Mouse (Mus musculus) midbrain, embryonic 12.5 days (tissue): ENCODE data around the gene Slitrk3. TPM values are rescaled to one million over a fixed set of nuclear protein-coding genes. Genes with fewer than 3 reads are reported as not detected.
"Not testable (repeated sequence)": the region's sequence is repeated elsewhere in the genome, so short reads cannot be mapped to it uniquely, and the experiment has no call there.

ENCODE experiments used
- ATAC-seq: fragments of 200-750 bp; cut with Nextera tagmentation; 2 replicates; pipeline ENCODE4 v1.8.0; 2017; ENCODE audit warnings: low read depth, moderate TSS enrichment, moderate library complexity; ENCODE audit not compliant: low FRiP score
- H3K27ac ChIP-seq: fragments of 300-500 bp; sonication (generic); replicated peaks from 2 replicates; pipeline ENCODE4 v1.5.1; 2016; ENCODE audit warnings: mild to moderate bottlenecking
- H3K27me3 ChIP-seq: fragments of 300-500 bp; sonication (generic); 2 replicates; pipeline ENCODE4 v1.6.1; 2016; ENCODE audit warnings: mild to moderate bottlenecking
- H3K36me3 ChIP-seq: fragments of 300-500 bp; sonication (generic); 2 replicates; pipeline ENCODE4 v1.6.1; 2016
- H3K4me1 ChIP-seq: fragments of 300-500 bp; sonication (generic); 2 replicates; pipeline ENCODE4 v1.6.1; 2016
- H3K4me2 ChIP-seq: fragments of 300-500 bp; sonication (generic); replicated peaks from 2 replicates; pipeline ENCODE4 v1.6.1; 2016; ENCODE audit warnings: mild to moderate bottlenecking, moderate library complexity
- H3K4me3 ChIP-seq: fragments of 300-500 bp; sonication (generic); 2 replicates; pipeline ENCODE4 v1.5.1; 2016; ENCODE audit warnings: mild to moderate bottlenecking
- H3K9ac ChIP-seq: fragments of 300-500 bp; sonication (generic); replicated peaks from 2 replicates; pipeline ENCODE4 v1.6.1; 2016; ENCODE audit warnings: mild to moderate bottlenecking, moderate library complexity
- H3K9me3 ChIP-seq: fragments of 300-500 bp; sonication (generic); 2 replicates; pipeline ENCODE4 v1.6.1; 2016; ENCODE audit warnings: mild to moderate bottlenecking
- WGBS: fragments of 180-500 bp; shearing (Covaris S2); methylation state at CpG from one replicate; pipeline ENCODE4 v1.1.7; 2016; 5-methylcytosine and 5-hydroxymethylcytosine counted together
- polyA plus RNA-seq: library from polyadenylated mRNA; unstranded; fragments of >200 nt; fragmentation: Nextera tagmentation; extraction: Ambion mirVana; gene quantifications from 2 replicates; pipeline ENCODE4 v1.2.1, GENCODE M21; 2016

Gene Slitrk3
- polyA plus RNA-seq, result 4.6 and 5.5 TPM in 2 replicates

DNA sequence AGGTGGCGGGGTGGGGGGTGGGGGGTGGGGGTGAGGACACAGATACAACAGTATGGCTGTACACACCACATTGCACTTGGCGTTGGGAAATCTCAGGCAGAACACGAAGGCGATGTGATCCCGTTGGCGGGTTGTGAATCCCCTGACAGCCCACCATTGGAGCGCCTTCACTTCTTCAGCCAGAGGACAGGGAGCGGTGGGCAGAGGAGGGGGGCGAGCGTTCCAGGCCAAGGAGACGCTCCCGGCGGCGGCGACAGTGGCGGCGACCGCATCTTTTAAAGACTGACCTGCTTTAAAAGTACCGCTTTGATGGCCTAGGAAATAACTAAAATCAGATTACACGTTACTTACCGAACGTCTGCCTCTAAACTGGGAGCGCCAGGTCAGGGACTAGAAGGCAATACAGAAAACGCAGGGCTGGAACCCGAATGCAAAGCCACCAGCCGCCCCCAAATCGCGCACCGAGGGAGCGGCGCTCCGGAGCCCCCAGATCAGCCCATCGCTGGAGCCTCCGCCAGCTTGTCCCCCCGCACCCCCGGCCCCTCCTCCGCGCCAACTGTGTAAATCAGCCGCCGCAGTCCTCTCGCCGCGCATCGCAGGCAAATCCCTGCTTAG lies at the start of gene Slitrk3:
Slitrk3 (minus strand) TSS at position 607 of the 615 bp plus-strand sequence.
- WGBS, result under 1% methylated on average over 32 of the region's 44 CpGs
- Histone ChIP-seq H3K36me3 (no peaks in the 10 kb centered on the region), H3K4me1 (0 out of 2 replicates have a peak, but pooled peaks cover 4% of the 10 kb centered on the region), H3K27ac (peak within 1 kb of the TSS; percentile 73), H3K4me3 (peak within 1 kb of the TSS; percentile 66), H3K9me3 (no peaks in the 10 kb centered on the region), H3K4me2 (peak within 1 kb of the TSS; percentile 84), H3K9ac (peak within 1 kb of the TSS; percentile 65), H3K27me3 (peaks cover 28% of the 10 kb centered on the region)
- ATAC-seq, result peak; percentile 72

DNA sequence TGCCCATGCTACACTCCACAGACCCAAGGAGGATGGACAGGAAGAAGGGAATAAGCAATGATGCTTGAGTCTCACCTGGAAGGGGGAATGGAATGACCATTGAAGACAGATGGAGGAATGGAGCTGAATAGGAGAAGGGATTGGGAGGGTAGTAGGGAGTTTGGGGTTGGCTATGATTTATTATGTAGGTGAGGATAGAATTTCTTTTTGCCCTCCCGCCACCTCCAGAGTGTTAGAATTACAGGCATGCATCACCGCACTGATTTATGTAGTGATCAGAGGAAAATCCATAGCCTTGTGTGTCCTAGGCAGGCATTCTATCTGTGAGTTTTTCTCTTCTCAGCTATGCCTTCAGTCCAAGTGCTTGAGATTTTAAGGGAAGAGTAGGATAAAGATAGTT lies 36.8 kb upstream of the Slitrk3 start:
- not testable (repeated sequence) for H3K9ac ChIP-seq, H3K4me1 ChIP-seq, H3K4me3 ChIP-seq, H3K27ac ChIP-seq, H3K27me3 ChIP-seq, ATAC-seq, H3K4me2 ChIP-seq, H3K9me3 ChIP-seq, H3K36me3 ChIP-seq
- WGBS, result 93% methylated on average over 2 of the region's 2 CpGs

DNA sequence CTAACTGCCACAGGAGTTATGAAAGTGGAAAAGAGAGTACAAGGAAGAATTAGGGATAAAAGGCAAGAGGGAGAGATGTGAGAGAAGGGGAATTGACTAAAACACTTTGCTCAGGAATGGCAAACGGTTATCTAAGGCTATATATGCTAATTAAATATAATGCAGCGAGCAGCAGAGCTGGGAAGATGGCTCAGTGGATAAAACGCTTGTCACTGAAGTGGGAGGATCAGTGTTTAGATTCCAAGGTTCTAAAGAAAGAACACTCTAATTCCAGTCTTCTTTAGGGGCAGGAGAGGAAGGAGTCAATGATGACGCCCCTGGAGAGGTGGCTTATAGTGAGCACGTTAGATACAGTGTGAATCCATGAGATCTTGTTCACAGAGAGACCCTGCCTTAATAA lies 27.0 kb upstream of the Slitrk3 start:
- no peak overlapping the region for H3K4me2 ChIP-seq
- no peak overlapping the region for H3K27ac ChIP-seq
- ATAC-seq, result no peak
- H3K4me1 ChIP-seq, result no peaks in the 10 kb centered on the region
- no peaks in the 10 kb centered on the region for H3K9me3 ChIP-seq
- no peak overlapping the region for H3K4me3 ChIP-seq
- H3K27me3 ChIP-seq, result no peaks in the 10 kb centered on the region
- WGBS, result 71% methylated on average over 5 of the region's 5 CpGs
- no peak overlapping the region for H3K9ac ChIP-seq
- H3K36me3 ChIP-seq, result no peaks in the 10 kb centered on the region

DNA sequence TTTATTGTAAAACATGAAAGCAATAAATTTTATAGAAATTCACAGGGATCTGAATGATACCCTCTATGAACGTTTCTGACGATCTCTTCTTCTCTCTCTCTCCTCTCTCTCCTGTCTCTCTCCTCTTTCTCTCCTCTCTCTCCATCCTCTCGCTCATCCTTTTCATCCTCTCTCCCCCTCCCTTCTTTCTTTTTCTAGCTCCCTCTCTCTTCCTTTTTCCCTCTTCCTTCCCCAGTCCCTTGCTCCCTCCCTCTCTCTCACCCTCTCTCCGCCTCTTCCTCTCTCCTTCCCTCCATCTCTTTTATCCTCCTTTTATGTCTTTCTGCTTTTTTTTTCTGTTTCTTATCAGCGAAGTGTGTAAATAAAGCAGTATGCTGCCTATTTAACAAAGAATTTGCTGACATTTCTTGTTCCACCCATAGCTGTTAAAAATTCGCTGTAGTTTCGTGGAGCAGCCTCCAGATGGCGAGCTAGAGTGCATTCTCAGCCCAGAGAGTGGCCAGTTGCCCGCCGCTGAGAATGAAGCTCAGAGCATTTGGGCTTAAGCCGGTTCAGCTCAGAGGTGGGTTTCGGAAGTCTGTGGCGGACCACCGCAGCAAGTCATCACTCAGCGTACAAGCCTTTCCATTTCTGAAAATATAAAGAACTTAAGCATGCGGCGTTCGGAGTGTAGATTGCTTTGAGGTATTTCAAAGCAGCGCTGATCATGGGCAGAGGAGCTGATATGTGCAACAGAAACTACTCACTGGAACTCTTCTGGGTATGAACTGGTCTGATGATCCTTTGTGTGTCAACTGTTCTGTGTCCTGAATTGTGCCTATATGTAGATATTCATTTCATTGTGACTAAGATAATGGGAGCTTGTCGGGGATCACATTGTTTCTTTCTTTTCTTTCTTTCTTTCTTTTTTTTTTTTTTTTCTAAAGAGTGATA lies 8.5 kb upstream of the Slitrk3 start:
- ATAC-seq, result peak; percentile 89
- Histone ChIP-seq H3K27ac (no peak overlapping the region), H3K4me3 (peak overlapping the region; percentile 39), H3K9ac (peak overlapping the region; percentile 45; the same call in 1 of the 2 replicates), H3K4me2 (peak overlapping the region; percentile 56), H3K36me3 (no peaks in the 10 kb centered on the region), H3K4me1 (no peaks in the 10 kb centered on the region), H3K9me3 (no peaks in the 10 kb centered on the region), H3K27me3 (0 out of 2 replicates have a peak, but pooled peaks cover 3% of the 10 kb centered on the region)
- 9% methylated on average over 20 of the region's 20 CpGs for WGBS

DNA sequence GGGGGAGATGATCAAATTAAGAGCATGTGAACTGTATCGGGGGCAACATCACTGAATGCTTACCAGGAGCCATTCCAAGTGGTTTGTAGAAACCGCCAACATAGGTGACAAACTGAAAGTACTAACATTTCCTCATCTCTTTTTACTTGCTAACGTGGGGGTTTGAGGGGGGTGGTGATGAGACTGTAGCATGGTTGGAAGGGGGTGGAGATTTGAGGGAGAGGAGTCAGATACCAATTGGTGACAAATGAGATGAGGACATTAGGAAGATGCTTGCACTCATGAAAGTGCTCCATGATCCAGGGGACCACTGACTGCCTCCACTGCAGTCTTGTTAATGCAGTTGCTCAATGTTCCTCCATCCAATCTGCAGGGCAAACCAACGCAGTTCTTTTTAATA lies 587 bp upstream of the Slitrk3 start:
- peak overlapping the region; percentile 65; the same call in 1 of the 2 replicates for H3K9ac ChIP-seq
- WGBS, result 18% methylated on average over 4 of the region's 4 CpGs

DNA sequence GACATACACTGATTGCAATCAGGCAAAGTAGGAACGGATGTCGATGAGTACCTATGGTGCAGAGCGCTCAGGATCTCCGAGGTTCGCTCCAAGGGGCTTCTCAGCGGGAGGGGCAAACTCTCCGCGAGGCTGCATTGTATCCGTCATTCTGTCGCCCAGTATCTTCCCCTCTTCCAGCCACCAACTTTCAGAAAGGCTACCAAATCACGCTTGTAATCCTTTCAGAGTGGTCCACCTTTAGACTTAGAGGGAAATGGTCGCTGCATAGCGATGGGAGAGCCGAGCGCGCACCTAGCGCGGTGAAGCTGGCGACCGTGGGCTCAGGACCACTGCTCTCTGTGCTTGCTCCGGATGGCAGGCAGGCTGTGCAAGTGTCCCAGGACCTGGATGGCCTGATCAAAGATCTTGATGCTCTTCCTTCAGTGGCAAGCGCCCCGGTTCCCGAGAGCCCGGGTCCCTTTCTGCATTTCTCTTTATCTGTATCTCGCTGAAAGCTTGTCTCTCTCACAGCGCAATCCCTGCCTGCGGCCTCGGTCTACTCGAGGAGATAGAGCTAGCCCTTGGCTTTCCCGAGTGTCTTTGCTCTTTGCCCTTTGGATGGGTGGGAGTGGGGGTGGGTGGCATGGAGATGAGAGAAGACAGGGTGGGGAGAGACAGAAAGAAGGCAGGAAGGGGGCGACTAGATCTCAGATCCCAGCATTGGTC lies 959 bp downstream of the Slitrk3 start:
- Histone ChIP-seq H3K4me2 (peak overlapping the region; percentile 84), H3K9ac (peak overlapping the region; percentile 65), H3K27ac (peak overlapping the region; percentile 73), H3K27me3 (peaks cover 28% of the 10 kb centered on the region), H3K4me3 (peak overlapping the region; percentile 66), H3K9me3 (no peaks in the 10 kb centered on the region), H3K4me1 (0 out of 2 replicates have a peak, but pooled peaks cover 4% of the 10 kb centered on the region), H3K36me3 (no peaks in the 10 kb centered on the region)
- ATAC-seq, result peak; percentile 36
- WGBS, result under 1% methylated on average over 32 of the region's 32 CpGs

More for the DNA sequence above, 587 bp upstream of the Slitrk3 start:
- ATAC-seq, result no peak
- Histone ChIP-seq H3K4me2 (peak overlapping the region; percentile 84), H3K4me3 (peak overlapping the region; percentile 66), H3K36me3 (no peaks in the 10 kb centered on the region), H3K9me3 (no peaks in the 10 kb centered on the region), H3K27me3 (peaks cover 28% of the 10 kb centered on the region), H3K4me1 (0 out of 2 replicates have a peak, but pooled peaks cover 4% of the 10 kb centered on the region), H3K27ac (no peak overlapping the region)

DNA sequence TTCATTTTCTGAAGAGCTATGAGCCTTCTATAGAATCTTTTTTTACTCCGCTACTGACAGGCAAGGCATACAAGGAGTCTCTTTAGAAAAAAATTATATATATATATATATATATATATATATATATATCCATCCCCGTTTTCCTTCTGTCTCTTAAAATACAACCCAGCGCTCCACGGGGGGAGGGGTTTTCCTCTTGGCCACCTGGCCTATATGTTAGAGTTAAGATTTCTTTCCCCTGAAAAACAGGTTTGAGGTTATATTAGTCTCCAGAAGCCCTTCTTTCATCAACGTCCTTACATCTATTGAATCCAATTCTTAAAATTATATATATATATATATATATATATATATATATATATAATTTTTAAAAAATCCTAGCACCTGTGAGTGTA lies 1.6 kb downstream of the Slitrk3 start:
- Histone ChIP-seq H3K36me3 (no peaks in the 10 kb centered on the region), H3K9ac (no peak overlapping the region), H3K4me3 (peak overlapping the region; percentile 66), H3K27me3 (peaks cover 28% of the 10 kb centered on the region), H3K4me1 (0 out of 2 replicates have a peak, but pooled peaks cover 4% of the 10 kb centered on the region), H3K27ac (no peak overlapping the region), H3K9me3 (no peaks in the 10 kb centered on the region), H3K4me2 (peak overlapping the region; percentile 84)
- no peak for ATAC-seq
- 27% methylated on average over 5 of the region's 5 CpGs for WGBS

DNA sequence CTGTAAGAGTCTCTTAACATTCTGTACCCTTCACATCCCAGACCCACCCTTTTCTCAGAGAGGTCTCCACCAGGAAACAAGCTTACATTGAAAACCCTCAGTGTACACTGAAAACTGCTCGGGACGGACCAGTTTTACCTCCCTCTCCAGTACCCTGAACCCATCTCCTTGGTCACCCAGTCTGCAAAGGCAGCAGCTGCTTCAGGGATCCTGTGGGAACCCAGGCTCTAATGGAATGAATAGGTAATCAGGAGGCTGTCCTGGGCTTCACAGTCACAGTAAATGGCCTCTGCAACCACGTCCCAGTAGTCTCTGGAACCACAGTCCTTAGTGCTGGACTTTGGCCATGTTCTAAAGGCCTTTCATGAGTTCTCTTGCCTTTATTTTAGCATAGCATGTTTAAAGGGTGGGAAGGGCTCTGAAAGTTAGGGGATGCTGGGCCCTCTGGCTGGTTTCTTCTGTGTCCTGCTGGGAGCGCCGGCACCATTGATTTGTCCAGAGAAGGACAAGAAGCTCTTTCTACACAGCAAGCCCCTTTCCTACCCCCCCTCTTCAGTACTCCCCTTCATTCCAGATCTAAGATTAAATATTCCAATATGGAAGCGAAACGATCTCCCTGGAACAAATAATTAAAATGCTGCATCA lies 2.1 kb downstream of the Slitrk3 start:
- Histone ChIP-seq H3K36me3 (no peaks in the 10 kb centered on the region), H3K4me3 (peak overlapping the region; percentile 33), H3K27me3 (peaks cover 28% of the 10 kb centered on the region), H3K27ac (no peak overlapping the region), H3K4me1 (0 out of 2 replicates have a peak, but pooled peaks cover 4% of the 10 kb centered on the region), H3K9me3 (no peaks in the 10 kb centered on the region), H3K4me2 (peak overlapping the region; percentile 38), H3K9ac (no peak overlapping the region)
- no peak for ATAC-seq
- WGBS, result 30% methylated on average over 7 of the region's 7 CpGs

DNA sequence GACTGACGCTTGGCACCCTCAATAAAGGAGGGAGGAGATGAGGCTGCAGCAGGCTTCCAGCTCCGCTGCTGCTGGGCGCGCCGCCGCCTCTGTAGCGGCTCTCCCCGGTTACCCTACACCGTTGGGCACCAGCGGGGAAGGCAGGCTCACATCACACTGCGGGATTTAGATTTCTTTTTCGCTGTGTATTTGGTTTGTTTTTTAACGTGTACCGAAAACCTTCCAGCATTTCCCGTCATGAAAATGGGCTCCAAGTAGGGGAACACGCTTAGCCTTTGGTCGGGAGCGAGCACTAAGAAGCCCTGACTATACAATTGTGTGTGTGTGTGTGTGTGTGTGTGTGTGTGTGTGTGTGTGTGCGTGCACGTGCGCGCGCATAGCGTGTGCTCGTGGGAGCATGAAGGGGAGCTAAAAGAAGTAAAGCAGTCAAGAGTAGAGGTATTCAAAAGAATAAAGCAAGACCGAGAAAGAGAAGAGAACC lies 4.1 kb downstream of the Slitrk3 start:
- under 1% methylated on average over 26 of the region's 26 CpGs for WGBS
- ATAC-seq, result peak; percentile 87
- Histone ChIP-seq H3K4me3 (peak overlapping the region; percentile 47), H3K9ac (peak overlapping the region; percentile 54), H3K27me3 (peaks cover 27% of the 10 kb centered on the region), H3K9me3 (no peaks in the 10 kb centered on the region), H3K36me3 (no peaks in the 10 kb centered on the region), H3K27ac (peak overlapping the region; percentile 31), H3K4me1 (0 out of 2 replicates have a peak, but pooled peaks cover 4% of the 10 kb centered on the region), H3K4me2 (peak overlapping the region; percentile 70)

DNA sequence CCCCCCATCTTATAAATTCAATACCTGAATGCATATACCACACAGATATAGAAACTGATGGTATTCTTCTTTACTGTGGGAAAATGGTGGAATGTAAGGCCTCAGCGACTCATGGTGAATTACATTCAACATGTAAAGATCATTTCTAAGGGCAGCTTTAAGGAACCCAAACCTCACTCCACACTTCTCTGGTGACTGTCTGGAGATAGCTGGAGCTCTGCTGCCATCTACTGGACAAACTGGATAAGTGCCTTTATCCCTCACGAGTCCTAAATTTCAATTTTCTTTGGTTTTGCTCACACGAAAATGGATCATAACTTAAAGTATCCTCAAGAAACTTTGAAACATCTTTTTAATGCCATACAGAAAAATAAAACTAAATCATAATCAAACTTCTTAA lies 11.4 kb downstream of the Slitrk3 start:
- peak; percentile 72 for ATAC-seq
- WGBS, result 0% methylated on average over 3 of the region's 3 CpGs
- Histone ChIP-seq H3K36me3 (no peaks in the 10 kb centered on the region), H3K4me2 (peak overlapping the region; percentile 19; the same call in 1 of the 2 replicates), H3K4me3 (no peak overlapping the region), H3K4me1 (no peaks in the 10 kb centered on the region), H3K27ac (no peak overlapping the region), H3K9me3 (no peaks in the 10 kb centered on the region), H3K27me3 (no peaks in the 10 kb centered on the region), H3K9ac (no peak overlapping the region)

DNA sequence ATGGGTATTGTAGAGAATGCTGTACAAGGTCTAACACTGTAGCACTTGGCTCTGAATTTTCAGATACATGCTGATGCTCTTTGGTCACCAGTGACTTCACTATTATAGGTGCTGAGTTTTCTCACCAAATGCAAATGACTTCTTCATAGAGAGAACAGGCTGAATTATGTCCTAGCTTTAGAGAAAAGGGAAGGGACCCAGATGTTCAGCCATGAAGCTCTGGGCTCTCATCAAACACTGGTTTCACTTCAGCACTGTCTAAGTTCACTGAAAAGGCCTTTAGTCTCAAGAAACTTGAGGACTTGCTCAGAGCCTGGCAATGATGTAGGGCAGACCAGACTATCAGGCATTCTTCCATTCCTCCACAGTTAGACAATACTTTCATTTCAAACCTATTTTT lies 15.3 kb downstream of the Slitrk3 start:
- no peaks in the 10 kb centered on the region for H3K36me3 ChIP-seq
- H3K4me2 ChIP-seq, result no peak overlapping the region
- H3K9ac ChIP-seq, result no peak overlapping the region
- no peaks in the 10 kb centered on the region for H3K4me1 ChIP-seq
- no peaks in the 10 kb centered on the region for H3K27me3 ChIP-seq
- H3K27ac ChIP-seq, result no peak overlapping the region
- no peak for ATAC-seq
- no peak overlapping the region for H3K4me3 ChIP-seq
- H3K9me3 ChIP-seq, result no peaks in the 10 kb centered on the region
